Mouse (Mus musculus) G1E (cell line): Measurements from ENCODE around the gene Tmc6. TPM values are rescaled to one million over a fixed set of nuclear protein-coding genes. Genes with fewer than 3 reads are reported as not detected.

Source experiments
- ATAC-seq: 2 replicates; pipeline ENCODE4 v1.8.0; 2016; ENCODE audit warnings: mild to moderate bottlenecking; ENCODE audit not compliant: insufficient number of reproducible peaks, poor library complexity, low FRiP score, severe bottlenecking; ENCODE audit errors: extremely low read depth
- DNase-seq: peaks from one replicate; pipeline ENCODE4 v3.0.0; 2012; ENCODE audit warnings: low spot score
- H3K27me3 ChIP-seq: 2 replicates; pipeline ENCODE4 v1.6.1; 2012; ENCODE audit warnings: mild to moderate bottlenecking, low read length, inconsistent platforms; ENCODE audit not compliant: insufficient read depth
- H3K36me3 ChIP-seq: replicated peaks from 2 replicates; pipeline ENCODE3; 2012; ENCODE audit warnings: mild to moderate bottlenecking, inconsistent platforms
- H3K4me1 ChIP-seq: 2 replicates; pipeline ENCODE4 v1.6.1; 2012; ENCODE audit warnings: low read depth, low read length, inconsistent platforms, mixed read lengths; ENCODE audit not compliant: insufficient read depth
- H3K4me3 ChIP-seq: 2 replicates; pipeline ENCODE4 v1.5.1; 2012; ENCODE audit warnings: low read depth, mild to moderate bottlenecking, inconsistent platforms, low read length, moderate library complexity, mixed read lengths
- H3K9me3 ChIP-seq: replicated peaks from 2 replicates; pipeline ENCODE4 v1.6.1; 2012; ENCODE audit warnings: inconsistent platforms
- CTCF ChIP-seq: IDR thresholded peaks from 2 replicates; pipeline ENCODE4 v1.5.1; 2012; ENCODE audit warnings: low read depth, low read length, inconsistent platforms, mixed read lengths
- GATA1 ChIP-seq: IDR thresholded peaks from 2 replicates; pipeline ENCODE4 v1.6.1; 2012; ENCODE audit warnings: borderline replicate concordance, low read length, inconsistent platforms, mixed read lengths
- GATA2 ChIP-seq: IDR thresholded peaks from 2 replicates; pipeline ENCODE4 v1.6.1; 2012; ENCODE audit warnings: low read depth, low read length, inconsistent platforms, borderline replicate concordance
- POLR2AphosphoS5 ChIP-seq: IDR thresholded peaks from 2 replicates; pipeline ENCODE4 v1.6.1; 2012; ENCODE audit warnings: low read depth, low read length, inconsistent platforms; ENCODE audit not compliant: insufficient replicate concordance
- TAL1 ChIP-seq: conservative IDR thresholded peaks from 2 replicates; pipeline ENCODE4 v1.6.1; 2012; ENCODE audit warnings: low read depth, low read length, inconsistent platforms, mixed read lengths
- polyA plus RNA-seq: library from polyadenylated mRNA; stranded (reverse); fragments of >175 nt; gene quantifications from 2 replicates; pipeline ENCODE4 v1.2.3, GENCODE M21; 2012
- total RNA-seq, 2 experiments: library from RNA; stranded (forward) in 1 of 2; stranded (reverse) in 1 of 2; fragments of 200-1000 nt in 1 of 2; fragments of >200 nt in 1 of 2; fragmentation: Nextera tagmentation in 1 of 2; gene quantifications; 2 replicates each; pipeline ENCODE4 v1.2.3; 2014 to 2017

The Tmc6 gene
- total and polyA plus RNA-seq, 3 experiments = 9.6 to 27.3 (median 25.3) TPM

GRCm38 (mm10) chr11:117764319-117764718 lies 17.7 kb downstream of the Tmc6 start:
- Histone ChIP-seq H3K27me3 (no peaks in the 10 kb centered on the region), H3K9me3 (no peaks in the 10 kb centered on the region), H3K4me1 (peaks cover 14% of the 10 kb centered on the region), H3K4me3 (no peak overlapping the region), H3K36me3 (peaks cover 93% of the 10 kb centered on the region)
- TF ChIP-seq GATA1 = no peak
- no peak for TF ChIP-seq GATA2
- no peak for TF ChIP-seq CTCF
- no peak for TF ChIP-seq POLR2AphosphoS5
- TF ChIP-seq TAL1 = no peak
- ATAC-seq (no peak), DNase-seq (no peak)

- H3K27me3 ChIP-seq = no peaks in the 10 kb centered on the region
- DNase-seq (no peak), ATAC-seq (no peak)
- H3K4me3 ChIP-seq = no peak overlapping the region
- peaks cover 5% of the 10 kb centered on the region; the same call in 1 of the 2 replicates for H3K4me1 ChIP-seq
- H3K36me3 ChIP-seq = peaks cover 95% of the 10 kb centered on the region
- TF ChIP-seq POLR2AphosphoS5 (no peak), GATA1 (no peak), CTCF (no peak)
- H3K9me3 ChIP-seq = no peaks in the 10 kb centered on the region
Observed at GRCm38 (mm10) chr11:117762246-117762645, 19.8 kb downstream of the Tmc6 start.

DNA sequence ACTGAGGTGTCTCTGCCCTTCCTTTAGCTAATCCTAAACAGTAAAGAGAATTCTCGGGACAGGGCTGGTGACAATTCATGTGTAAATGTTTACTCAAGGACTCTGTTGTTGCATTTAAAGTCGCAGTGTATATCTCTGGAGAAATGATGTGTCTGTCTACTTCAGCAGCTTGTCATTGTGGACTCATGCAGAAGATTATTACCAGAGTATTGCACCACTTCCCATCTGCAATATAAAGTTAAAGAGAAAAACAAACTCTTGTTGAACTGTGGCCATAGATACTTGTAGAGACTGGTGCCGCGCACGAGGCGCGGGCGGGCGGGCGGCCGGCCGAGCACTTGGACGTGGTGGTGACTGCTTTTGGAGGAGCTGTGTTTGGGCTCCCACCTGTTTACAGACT lies 20.2 kb downstream of the Tmc6 start:
- DNase-seq (no peak), ATAC-seq (no peak)
- peaks cover 96% of the 10 kb centered on the region for H3K36me3 ChIP-seq
- TF ChIP-seq GATA1 = no peak
- H3K4me3 ChIP-seq = no peak overlapping the region
- H3K4me1 ChIP-seq = peaks cover 4% of the 10 kb centered on the region; the same call in 1 of the 2 replicates
- no peaks in the 10 kb centered on the region for H3K9me3 ChIP-seq
- no peaks in the 10 kb centered on the region for H3K27me3 ChIP-seq

DNA sequence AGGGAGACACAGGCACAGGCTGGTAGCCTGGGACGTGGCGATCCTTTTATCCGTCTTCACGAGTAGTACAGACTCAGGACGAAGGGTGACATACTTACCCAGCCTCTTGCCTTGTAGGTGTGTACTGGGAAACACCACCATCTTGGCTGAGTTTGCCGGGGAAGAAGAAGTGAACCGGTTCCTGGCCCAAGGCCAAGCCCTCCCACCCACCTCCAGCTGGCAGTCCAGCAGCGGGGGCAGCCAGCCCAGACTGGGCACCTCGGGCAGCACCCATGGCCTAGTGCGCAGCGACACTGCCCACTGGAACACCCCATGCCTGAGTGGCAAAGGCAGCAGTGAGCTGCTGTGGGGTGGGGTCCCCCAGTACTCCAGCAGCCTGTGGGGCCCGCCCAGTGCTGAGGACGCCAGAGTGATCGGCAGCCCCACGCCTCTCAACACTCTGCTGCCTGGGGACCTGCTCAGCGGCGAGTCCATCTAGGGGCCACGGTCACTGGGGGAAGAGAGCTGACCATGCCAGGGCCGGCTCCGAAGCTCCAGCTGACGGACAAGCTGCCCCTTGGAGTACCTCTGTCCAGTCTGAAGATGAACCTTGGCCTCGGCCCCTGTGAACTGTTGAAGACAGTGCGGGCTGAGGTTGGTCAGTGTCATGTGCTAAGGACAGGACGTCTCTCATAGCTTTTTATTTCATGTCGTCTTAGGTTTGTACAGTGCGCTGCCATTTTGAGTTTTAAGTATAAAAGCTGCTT lies 21.5 kb downstream of the Tmc6 start:
- DNase-seq = no peak
- no peaks in the 10 kb centered on the region for H3K27me3 ChIP-seq
- H3K4me1 ChIP-seq = peaks cover 4% of the 10 kb centered on the region; the same call in 1 of the 2 replicates
- no peaks in the 10 kb centered on the region for H3K9me3 ChIP-seq
- H3K36me3 ChIP-seq = peaks cover 95% of the 10 kb centered on the region
- no peak overlapping the region for H3K4me3 ChIP-seq
- no peak for TF ChIP-seq CTCF
- TF ChIP-seq TAL1 = no peak
- no peak for TF ChIP-seq POLR2AphosphoS5
- TF ChIP-seq GATA2 = no peak
- TF ChIP-seq GATA1 = no peak
- ATAC-seq = no peak

DNA sequence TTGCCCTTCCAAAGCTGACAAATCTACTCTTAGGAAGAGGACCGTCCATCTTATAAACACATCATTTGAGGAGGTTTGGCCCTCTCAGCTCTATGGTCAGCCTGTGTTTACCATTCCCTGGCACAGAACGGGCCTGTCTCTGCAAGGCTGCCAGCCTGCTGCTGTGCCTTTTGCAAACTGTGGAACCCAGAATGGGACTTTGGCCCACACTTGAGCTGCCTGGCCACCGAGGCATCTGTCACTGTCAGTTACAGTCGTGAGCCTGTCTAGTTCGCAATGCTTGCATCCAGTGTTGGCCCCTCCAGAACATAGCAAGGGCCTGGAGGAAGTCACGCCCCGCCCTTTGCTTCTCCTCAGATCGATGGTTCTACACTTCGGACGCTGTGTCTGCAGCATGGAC lies 22.7 kb downstream of the Tmc6 start:
- Histone ChIP-seq H3K36me3 (peaks cover 95% of the 10 kb centered on the region), H3K4me1 (no peaks in the 10 kb centered on the region)

GRCm38 (mm10) chr11:117755891-117756290 lies 26.1 kb downstream of the Tmc6 start:
- no peak for DNase-seq
- no peak for TF ChIP-seq CTCF
- TF ChIP-seq TAL1 = no peak
- TF ChIP-seq GATA1 = no peak
- TF ChIP-seq GATA2 = no peak
- no peak for TF ChIP-seq POLR2AphosphoS5
- Histone ChIP-seq H3K4me1 (no peaks in the 10 kb centered on the region), H3K27me3 (no peaks in the 10 kb centered on the region), H3K9me3 (no peaks in the 10 kb centered on the region), H3K36me3 (peaks cover 96% of the 10 kb centered on the region), H3K4me3 (no peak overlapping the region)
- ATAC-seq = no peak

More for the DNA sequence above, 22.7 kb downstream of the Tmc6 start:
- Histone ChIP-seq H3K9me3 (no peaks in the 10 kb centered on the region), H3K4me3 (no peak overlapping the region), H3K27me3 (no peaks in the 10 kb centered on the region)
- TF ChIP-seq TAL1 (no peak), POLR2AphosphoS5 (no peak), GATA2 (no peak), GATA1 (no peak), CTCF (no peak)
- DNase-seq (no peak), ATAC-seq (no peak)

- H3K36me3 ChIP-seq = peaks cover 98% of the 10 kb centered on the region
- TF ChIP-seq GATA2 (no peak), CTCF (no peak), TAL1 (no peak), GATA1 (no peak), POLR2AphosphoS5 (no peak)
- no peak overlapping the region for H3K4me3 ChIP-seq
- H3K4me1 ChIP-seq = peaks cover 3% of the 10 kb centered on the region; the same call in 1 of the 2 replicates
- no peaks in the 10 kb centered on the region for H3K9me3 ChIP-seq
- H3K27me3 ChIP-seq = no peaks in the 10 kb centered on the region
- ATAC-seq (no peak), DNase-seq (no peak)
Observed at GRCm38 (mm10) chr11:117751544-117751943, 30.5 kb downstream of the Tmc6 start.
